Mouse (Mus musculus) testis, adult 2 months (tissue): Measurements from ENCODE around the gene Adamts4. TPM values are rescaled to one million over a fixed set of nuclear protein-coding genes. Genes with fewer than 3 reads are reported as not detected.

Experiments
- H3K27ac ChIP-seq: fragments of 200-500 bp; 2 replicates; pipeline ENCODE4 v1.5.1; 2012; ENCODE audit warnings: low read depth, low read length; ENCODE audit not compliant: control insufficient read depth, insufficient read depth
- H3K27me3 ChIP-seq: fragments of 200-500 bp; 2 replicates; pipeline ENCODE4 v1.6.1; 2012; ENCODE audit warnings: mild to moderate bottlenecking, low read length, moderate library complexity; ENCODE audit not compliant: control insufficient read depth, insufficient read depth
- H3K36me3 ChIP-seq: fragments of 200-500 bp; 2 replicates; pipeline ENCODE4 v1.6.1; 2012; ENCODE audit warnings: mild to moderate bottlenecking, low read length; ENCODE audit not compliant: control insufficient read depth, insufficient read depth
- H3K4me1 ChIP-seq: fragments of 200-500 bp; 2 replicates; pipeline ENCODE4 v1.6.1; 2012; ENCODE audit warnings: low read length; ENCODE audit not compliant: control insufficient read depth, insufficient read depth
- H3K4me3 ChIP-seq: fragments of 200-500 bp; 2 replicates; pipeline ENCODE4 v1.5.1; 2012; ENCODE audit warnings: low read depth, mild to moderate bottlenecking, low read length, moderate library complexity, mixed read lengths; ENCODE audit not compliant: control insufficient read depth
- CTCF ChIP-seq: fragments of 200-500 bp; IDR thresholded peaks from 2 replicates; pipeline ENCODE4 v1.5.1; 2012; ENCODE audit warnings: low read depth, mild to moderate bottlenecking, inconsistent platforms, low read length, moderate library complexity; ENCODE audit not compliant: control insufficient read depth, insufficient read depth, insufficient replicate concordance
- POLR2A ChIP-seq: fragments of 200-500 bp; IDR thresholded peaks from 2 replicates; pipeline ENCODE4 v1.6.1; 2012; ENCODE audit warnings: low read depth, mild to moderate bottlenecking, inconsistent platforms, low read length, moderate library complexity; ENCODE audit not compliant: control insufficient read depth
- polyA plus RNA-seq: library from polyadenylated mRNA; depleted of rRNA; stranded (reverse); fragments of >200 nt; gene quantifications from 2 replicates; pipeline ENCODE4 v1.2.3, GENCODE M21; 2012

Adamts4 gene
- polyA plus RNA-seq, 1 experiment: 0.52 TPM

DNA sequence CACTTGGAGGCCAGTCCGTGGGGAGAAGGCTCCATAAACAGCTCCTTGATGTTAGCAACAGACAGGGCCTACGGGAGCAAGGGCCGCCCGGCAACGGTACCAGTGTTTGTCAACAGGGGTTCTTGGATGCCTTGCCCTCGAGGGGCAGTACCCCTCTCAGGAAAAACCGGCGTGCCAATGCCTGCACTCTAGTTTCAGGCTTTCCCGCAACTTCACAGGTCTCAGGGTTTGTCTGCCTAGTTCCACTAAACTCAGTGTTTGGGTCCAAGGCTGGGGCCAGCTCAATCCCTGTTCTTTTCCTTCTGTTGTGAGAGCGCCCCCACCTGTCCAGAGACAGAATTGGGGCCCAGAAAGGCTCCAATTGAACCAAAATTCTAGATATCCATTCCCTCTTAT lies 31.3 kb downstream of the Adamts4 start:
- Histone ChIP-seq H3K4me3 (peak overlapping the region; percentile 96), H3K27ac (peak overlapping the region; percentile 95), H3K27me3 (no peaks in the 10 kb centered on the region), H3K36me3 (no peaks in the 10 kb centered on the region), H3K4me1 (peaks cover 28% of the 10 kb centered on the region)
- peak; percentile 48; the same call in 1 of the 2 replicates for TF ChIP-seq CTCF
- no peak for TF ChIP-seq POLR2A

GRCm38 (mm10) chr1:171282086-171282805 lies 32.0 kb downstream of the Adamts4 start:
- Histone ChIP-seq H3K36me3 (no peaks in the 10 kb centered on the region), H3K4me1 (peaks cover 31% of the 10 kb centered on the region), H3K27me3 (no peaks in the 10 kb centered on the region), H3K4me3 (peak overlapping the region; percentile 96), H3K27ac (no peak overlapping the region)
- no peak for TF ChIP-seq POLR2A
- no peak for TF ChIP-seq CTCF

GRCm38 (mm10) chr1:171283188-171284160 lies 33.3 kb downstream of the Adamts4 start:
- H3K27me3 ChIP-seq: no peaks in the 10 kb centered on the region
- no peaks in the 10 kb centered on the region for H3K36me3 ChIP-seq
- no peak overlapping the region for H3K27ac ChIP-seq
- peaks cover 35% of the 10 kb centered on the region for H3K4me1 ChIP-seq
- TF ChIP-seq CTCF (no peak), POLR2A (no peak)
- H3K4me3 ChIP-seq: no peak overlapping the region

DNA sequence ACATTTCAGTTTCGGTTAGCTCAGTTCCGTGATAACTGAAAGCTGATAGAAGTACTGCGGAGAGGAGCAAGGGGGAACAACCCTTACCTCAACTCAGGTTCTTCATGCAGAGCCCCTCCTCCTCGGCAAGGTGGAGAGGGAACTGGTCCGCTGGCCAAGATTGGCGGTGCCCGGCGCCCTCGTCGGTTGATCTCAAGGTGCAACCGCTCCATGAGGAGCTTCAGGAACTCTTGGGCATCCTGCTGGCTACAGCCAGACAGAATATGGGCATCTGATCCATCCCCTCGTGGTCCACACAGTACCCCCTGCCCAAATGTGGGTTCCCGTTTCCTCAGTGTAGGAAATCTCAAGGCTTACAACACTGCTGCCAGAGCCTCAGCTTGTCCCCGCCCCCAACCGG lies 34.3 kb downstream of the Adamts4 start:
- TF ChIP-seq CTCF (no peak), POLR2A (no peak)

GRCm38 (mm10) chr1:171285096-171285892 lies 35.1 kb downstream of the Adamts4 start:
- H3K4me3 ChIP-seq: peak overlapping the region; percentile 44
- peaks cover 28% of the 10 kb centered on the region for H3K4me1 ChIP-seq
- no peaks in the 10 kb centered on the region for H3K36me3 ChIP-seq
- no peaks in the 10 kb centered on the region for H3K27me3 ChIP-seq
- TF ChIP-seq CTCF (no peak), POLR2A (no peak; the same call in 1 of the 2 replicates)
- H3K27ac ChIP-seq: 0 out of 2 replicates have a peak overlapping the region, but pooled peaks have one; percentile 2

More for the DNA sequence above, 34.3 kb downstream of the Adamts4 start:
- no peak overlapping the region for H3K27ac ChIP-seq
- H3K4me3 ChIP-seq: peak overlapping the region; percentile 44
- H3K4me1 ChIP-seq: peaks cover 35% of the 10 kb centered on the region
- no peaks in the 10 kb centered on the region for H3K27me3 ChIP-seq
- H3K36me3 ChIP-seq: no peaks in the 10 kb centered on the region

- Histone ChIP-seq H3K27ac (no peak overlapping the region), H3K36me3 (no peaks in the 10 kb centered on the region), H3K4me1 (peaks cover 20% of the 10 kb centered on the region), H3K27me3 (no peaks in the 10 kb centered on the region), H3K4me3 (peak overlapping the region; percentile 42)
- TF ChIP-seq CTCF (no peak), POLR2A (no peak)
Measured at GRCm38 (mm10) chr1:171286517-171286916, 36.3 kb downstream of the Adamts4 start.
